29 mouse cellular contexts compared by ENCODE assay signal in the genomic region with DNA sequence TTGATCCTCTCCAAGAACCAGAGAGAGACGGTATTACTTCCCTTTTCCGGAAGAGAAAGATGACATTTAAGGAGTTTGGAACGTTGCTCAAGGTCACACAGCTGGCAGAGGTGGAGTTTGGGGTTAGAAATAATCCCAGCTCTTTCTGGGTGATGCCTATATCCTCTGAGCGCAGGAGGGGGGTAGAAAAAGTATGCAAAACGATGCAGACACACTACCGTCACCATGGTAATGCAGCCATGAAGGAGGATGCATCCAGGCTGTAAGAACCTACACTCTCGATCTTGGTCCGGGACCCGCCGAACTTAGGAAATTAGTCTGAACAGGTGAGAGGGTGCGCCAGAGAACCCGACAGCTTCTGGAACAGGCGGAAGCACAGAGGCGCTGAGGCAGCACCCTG. TPM values are rescaled to one million over a fixed set of nuclear protein-coding genes. Genes with fewer than 3 reads are reported as not detected.
A peak's percentile ranks its signal among the peaks of the same experiment; 100 is the strongest.
DNase-seq lines count a peak whose midpoint lies in the region; ATAC-seq lines count a peak whose summit lies in the region.
"Had no signal": no experiment of that assay in that cellular context is flagged by ENCODE, and none has a peak within 500 bp of the region (broad histone marks: within the 10 kb centered on the region; RNA-seq: fewer than 3 reads in every experiment).

No protein-coding gene starts in this region.

- no peak overlapping the region for H3K9ac ChIP-seq in limb, embryonic 11.5 days (ENCODE audit: low read length)
- H3K9ac ChIP-seq: embryonic facial prominence, embryonic 12.5 days; forebrain, embryonic 12.5 days had no signal

- no peak overlapping the region for H3K4me3 ChIP-seq in limb, embryonic 11.5 days (ENCODE audit: low read depth, low read length)
- H3K4me3 ChIP-seq in limb, embryonic 10.5 days, result no peak overlapping the region
- H3K4me3 ChIP-seq in forebrain, embryonic 10.5 days, result no peak overlapping the region
- H3K4me3 ChIP-seq: embryonic facial prominence, embryonic 10.5 days; embryonic facial prominence, embryonic 12.5 days; forebrain, embryonic 12.5 days had no signal

- WGBS in limb, embryonic 11.5 days, result 88% methylated on average over 10 of the region's 14 CpGs
- WGBS in limb, embryonic 10.5 days, result 91% methylated on average over 13 of the region's 14 CpGs
- WGBS in forebrain, embryonic 10.5 days, result 92% methylated on average over 13 of the region's 14 CpGs

- no peaks in the 10 kb centered on the region for H3K4me1 ChIP-seq in limb, embryonic 11.5 days (ENCODE audit: control insufficient read depth, insufficient read depth, low read length)
- H3K4me1 ChIP-seq in limb, embryonic 10.5 days, result no peaks in the 10 kb centered on the region
- H3K4me1 ChIP-seq in forebrain, embryonic 10.5 days, result no peaks in the 10 kb centered on the region
- H3K4me1 ChIP-seq: embryonic facial prominence, embryonic 10.5 days; embryonic facial prominence, embryonic 12.5 days; forebrain, embryonic 12.5 days had no signal

- peak; percentile 7 for DNase-seq in limb, embryonic 11.5 days (ENCODE audit: low spot score)
- no peak for DNase-seq in limb, embryonic 10.5 days (ENCODE audit: low spot score)
- DNase-seq in ES-CJ7 (ENCODE audit: low read depth, low spot score), result peak; percentile 46
- peak; percentile 89 for DNase-seq in R1 (ENCODE audit: low read depth, low spot score)
- DNase-seq in forebrain, embryonic 10.5 days (ENCODE audit: extremely low spot score, low spot score), result no peak
- no peak for DNase-seq in heart, postnatal 10 days
- DNase-seq in gastrocnemius, postnatal 36 days, result no peak
- DNase-seq: adrenal gland, adult 8-10 months; adrenal gland, postnatal 14 days; adrenal gland, postnatal 36 days; B cell, adult 2 months; cerebellum, adult 11-12 months; cerebellum, adult 2 months; cerebellum, adult 9-10 months; cerebellum, postnatal 10 days; cerebellum, postnatal 25 days had no signal

- H3K4me2 ChIP-seq in limb, embryonic 11.5 days (ENCODE audit: low read depth, severe bottlenecking), result no peak overlapping the region
- H3K4me2 ChIP-seq: embryonic facial prominence, embryonic 12.5 days; forebrain, embryonic 12.5 days had no signal

- no peaks in the 10 kb centered on the region for H3K9me3 ChIP-seq in limb, embryonic 11.5 days (ENCODE audit: control insufficient read depth, low read length)
- no peaks in the 10 kb centered on the region for H3K9me3 ChIP-seq in limb, embryonic 10.5 days (replicated peaks)
- H3K9me3 ChIP-seq in forebrain, embryonic 10.5 days, result no peaks in the 10 kb centered on the region
- H3K9me3 ChIP-seq: embryonic facial prominence, embryonic 10.5 days; embryonic facial prominence, embryonic 12.5 days; forebrain, embryonic 12.5 days; G1E had no signal

- intact Hi-C loops in heart, postnatal 10 days (cut with DNase I), result no loop called here
- intact Hi-C loops in gastrocnemius, postnatal 36 days (cut with DNase I), result no loop called here

- H3K27ac ChIP-seq in limb, embryonic 11.5 days (replicated peaks; ENCODE audit: low read depth, low read length), result no peak overlapping the region
- no peak overlapping the region for H3K27ac ChIP-seq in limb, embryonic 10.5 days
- no peak overlapping the region for H3K27ac ChIP-seq in forebrain, embryonic 10.5 days
- H3K27ac ChIP-seq: embryonic facial prominence, embryonic 10.5 days; embryonic facial prominence, embryonic 12.5 days; forebrain, embryonic 12.5 days had no signal

- no peaks in the 10 kb centered on the region for H3K36me3 ChIP-seq in limb, embryonic 11.5 days (ENCODE audit: control insufficient read depth, insufficient read depth, low read length)
- H3K36me3 ChIP-seq in limb, embryonic 10.5 days, result no peaks in the 10 kb centered on the region
- no peaks in the 10 kb centered on the region for H3K36me3 ChIP-seq in forebrain, embryonic 10.5 days (replicated peaks)
- H3K36me3 ChIP-seq: embryonic facial prominence, embryonic 10.5 days; embryonic facial prominence, embryonic 12.5 days; forebrain, embryonic 12.5 days; G1E had no signal

- no peaks in the 10 kb centered on the region for H3K27me3 ChIP-seq in limb, embryonic 11.5 days (ENCODE audit: control insufficient read depth, insufficient read depth, low read length)
- H3K27me3 ChIP-seq in limb, embryonic 10.5 days (ENCODE audit: low read depth, poor library complexity, severe bottlenecking), result no peaks in the 10 kb centered on the region
- H3K27me3 ChIP-seq in forebrain, embryonic 10.5 days (ENCODE audit: poor library complexity, severe bottlenecking), result no peaks in the 10 kb centered on the region
- H3K27me3 ChIP-seq: embryonic facial prominence, embryonic 12.5 days; forebrain, embryonic 12.5 days had no signal

- no peak for ATAC-seq in limb, embryonic 11.5 days (ENCODE audit: insufficient number of reproducible peaks, low FRiP score, low TSS enrichment, low read depth)
- ATAC-seq: activated CD4-positive, CD25-positive, alpha-beta regulatory T cell, adult 4 months; CD4-positive, CD25-positive, alpha-beta regulatory T cell, adult 4 months; forebrain, embryonic 14.5 days; forebrain, embryonic 16.5 days; Patski had no signal

RNA-seq across cellular contexts. Expression of gene 1700012A03Rik, which starts 43.3 kb away (rescaled TPM):
- polyA plus RNA-seq in limb, embryonic 11.5 days (2014; fragmentation: Nextera tagmentation; extraction: Ambion mirVana), result not detected in 2 replicates
- not detected in 2 replicates for polyA plus RNA-seq in limb, embryonic 10.5 days (2016; fragmentation: Nextera tagmentation; extraction: Ambion mirVana)
- polyA plus RNA-seq in forebrain, embryonic 10.5 days (2016; fragmentation: Nextera tagmentation; extraction: Ambion mirVana), result not detected in 2 replicates
- not detected for total RNA-seq in heart, postnatal 10 days (2021)
- not detected for total RNA-seq in gastrocnemius, postnatal 36 days (2021)
- total RNA-seq: adrenal gland, adult 18-20 months; adrenal gland, adult 8-10 months; adrenal gland, postnatal 14 days; adrenal gland, postnatal 36 days; CH12.LX; G1E had no signal
- polyA plus RNA-seq: activated CD4-positive, CD25-positive, alpha-beta regulatory T cell, adult 4 months; CD4-positive, CD25-positive, alpha-beta regulatory T cell, adult 4 months; cerebellum, adult 2 months; cortical plate, adult 2 months; embryonic facial prominence, embryonic 10.5 days; embryonic facial prominence, embryonic 12.5 days; embryonic facial prominence, embryonic 14.5 days; forebrain, embryonic 12.5 days; forebrain, embryonic 14.5 days; forebrain, embryonic 16.5 days; G1E; Patski had no signal

Comparison
In these comparisons a context has a peak if more than half of its experiments do, and no peak if none do; other contexts are left out.
1. DNase-seq: peak in limb, embryonic 11.5 days (single experiment), ES-CJ7 (single experiment) and R1 (single experiment); none in limb, embryonic 10.5 days (single experiment), forebrain, embryonic 10.5 days (single experiment), heart, postnatal 10 days (0 of 2) and gastrocnemius, postnatal 36 days (0 of 2).